Mouse (Mus musculus) CH12.LX (cell line): ENCODE measurements around the gene Slc17a8.

ENCODE experiments used
- ETS1 ChIP-seq: conservative IDR thresholded peaks from 2 replicates; pipeline ENCODE4 v1.6.1; 2012; ENCODE audit warnings: low read depth, mild to moderate bottlenecking, inconsistent platforms, low read length, improper control_type of control experiment, moderate library complexity
- USF2 ChIP-seq: conservative IDR thresholded peaks from 2 replicates; pipeline ENCODE4 v1.6.1; 2011; ENCODE audit warnings: low read depth, low read length, improper control_type of control experiment

- TF ChIP-seq USF2 (no peak), ETS1 (no peak)
Observed at GRCm38 (mm10) chr10:89665679-89666078, 44.6 kb upstream of the Slc17a8 start.
